ENCODE assay signal across 12 mouse cellular contexts in genomic region chr11:113654561-113655270, GRCm38 (mm10). TPM values are rescaled to one million over a fixed set of nuclear protein-coding genes. Genes with fewer than 3 reads are reported as not detected.
DNase-seq lines count a peak whose midpoint lies in the region; ATAC-seq lines count a peak whose summit lies in the region.
"Had no signal": no experiment of that assay in that cellular context is flagged by ENCODE, and none has a peak within 500 bp of the region (broad histone marks: within the 10 kb centered on the region; RNA-seq: fewer than 3 reads in every experiment).

No protein-coding gene starts in this region.

- no peak overlapping the region for H3K4me2 ChIP-seq in hindbrain, embryonic 14.5 days (replicated peaks)
- H3K4me2 ChIP-seq: heart, embryonic 11.5 days; liver, embryonic 15.5 days had no signal

- H3K4me3 ChIP-seq in hindbrain, embryonic 14.5 days (replicated peaks; ENCODE audit: low read length), result no peak overlapping the region
- no peak overlapping the region for H3K4me3 ChIP-seq in hindbrain, embryonic 10.5 days
- H3K4me3 ChIP-seq: liver, embryonic 15.5 days had no signal

- no peak for ATAC-seq in hindbrain, embryonic 14.5 days (ENCODE audit: low FRiP score)
- ATAC-seq: midbrain, embryonic 16.5 days had no signal

- intact Hi-C loops in heart, postnatal 25 days (cut with DNase I), result no loop called here

- H3K4me1 ChIP-seq in hindbrain, embryonic 14.5 days (replicated peaks; ENCODE audit: control insufficient read depth, insufficient read depth, low read length), result peaks cover 13% of the 10 kb centered on the region
- H3K4me1 ChIP-seq in hindbrain, embryonic 10.5 days (replicated peaks), result peaks cover 55% of the 10 kb centered on the region

- no peak overlapping the region for H3K27ac ChIP-seq in hindbrain, embryonic 14.5 days
- H3K27ac ChIP-seq in hindbrain, embryonic 10.5 days, result no peak overlapping the region
- H3K27ac ChIP-seq: liver, embryonic 15.5 days had no signal

- H3K27me3 ChIP-seq in hindbrain, embryonic 14.5 days (ENCODE audit: control insufficient read depth, insufficient read depth, low read length), result no peaks in the 10 kb centered on the region
- H3K27me3 ChIP-seq in hindbrain, embryonic 10.5 days (ENCODE audit: insufficient read depth, poor library complexity, severe bottlenecking), result no peaks in the 10 kb centered on the region
- H3K27me3 ChIP-seq: liver, embryonic 15.5 days had no signal

- H3K9me3 ChIP-seq in hindbrain, embryonic 14.5 days (ENCODE audit: control insufficient read depth, low read length), result no peaks in the 10 kb centered on the region
- no peaks in the 10 kb centered on the region for H3K9me3 ChIP-seq in hindbrain, embryonic 10.5 days
- H3K9me3 ChIP-seq: liver, embryonic 15.5 days had no signal

- no peak overlapping the region for H3K9ac ChIP-seq in hindbrain, embryonic 14.5 days
- H3K9ac ChIP-seq: liver, embryonic 15.5 days had no signal

- 83% methylated on average over 18 of the region's 18 CpGs for WGBS in hindbrain, embryonic 14.5 days
- 84% methylated on average over 18 of the region's 18 CpGs for WGBS in hindbrain, embryonic 10.5 days

- DNase-seq in hindbrain, embryonic 14.5 days (ENCODE audit: low spot score), result peak; percentile 42
- no peak for DNase-seq in hindbrain, embryonic 10.5 days (ENCODE audit: low spot score)
- peak; percentile 53 for DNase-seq in right cerebral cortex, postnatal 25 days
- DNase-seq in right cerebral cortex, postnatal 14 days, result no peak
- DNase-seq in forelimb bud, embryonic 11.5 days (ENCODE audit: low read depth, low spot score), result peak; percentile 72
- no peak for DNase-seq in adipocyte (ENCODE audit: low spot score)
- no peak for DNase-seq in heart, postnatal 25 days (ENCODE audit: low spot score)
- DNase-seq: kidney, postnatal 25 days; thymus, postnatal 36 days had no signal

- peaks cover 78% of the 10 kb centered on the region for H3K36me3 ChIP-seq in hindbrain, embryonic 14.5 days (replicated peaks; ENCODE audit: control insufficient read depth, insufficient read depth)
- peaks cover 88% of the 10 kb centered on the region for H3K36me3 ChIP-seq in hindbrain, embryonic 10.5 days

RNA-seq across cellular contexts. Expression of gene Slc39a11, which starts 4.8 kb away (rescaled TPM):
- polyA plus RNA-seq in hindbrain, embryonic 14.5 days (2014; fragmentation: Nextera tagmentation; extraction: Ambion mirVana), result 25.5 and 30.2 TPM in 2 replicates
- 21.5 and 25.3 TPM in 2 replicates for polyA plus RNA-seq in hindbrain, embryonic 10.5 days (2016; fragmentation: Nextera tagmentation; extraction: Ambion mirVana)
- 1 to 10 TPM; 2.7 to 3.8 TPM for total RNA-seq in heart, postnatal 25 days (2021)

RNA-seq across cellular contexts. Expression of gene Cog1, which starts 5.7 kb away (rescaled TPM):
- 38.0 and 41.9 TPM in 2 replicates for polyA plus RNA-seq in hindbrain, embryonic 14.5 days (2014; fragmentation: Nextera tagmentation; extraction: Ambion mirVana)
- 32.1 and 40.3 TPM in 2 replicates for polyA plus RNA-seq in hindbrain, embryonic 10.5 days (2016; fragmentation: Nextera tagmentation; extraction: Ambion mirVana)
- 10 to 100 TPM; 16.4 to 17.1 TPM for total RNA-seq in heart, postnatal 25 days (2021)

RNA-seq across cellular contexts. Expression of gene Fam104a, which starts 29.2 kb away (rescaled TPM):
- 42.3 and 43.7 TPM in 2 replicates for polyA plus RNA-seq in hindbrain, embryonic 14.5 days (2014; fragmentation: Nextera tagmentation; extraction: Ambion mirVana)
- polyA plus RNA-seq in hindbrain, embryonic 10.5 days (2016; fragmentation: Nextera tagmentation; extraction: Ambion mirVana), result 58.8 TPM in 2 replicates
- total RNA-seq in heart, postnatal 25 days (2021), result 10 to 100 TPM; 13.9 to 15.0 TPM

RNA-seq across cellular contexts. Expression of gene D11Wsu47e, which starts 29.5 kb away (rescaled TPM):
- polyA plus RNA-seq in hindbrain, embryonic 14.5 days (2014; fragmentation: Nextera tagmentation; extraction: Ambion mirVana), result 22.2 and 24.2 TPM in 2 replicates
- 25.8 and 27.3 TPM in 2 replicates for polyA plus RNA-seq in hindbrain, embryonic 10.5 days (2016; fragmentation: Nextera tagmentation; extraction: Ambion mirVana)
- 1 to 10 TPM; 6.0 to 7.1 TPM for total RNA-seq in heart, postnatal 25 days (2021)

RNA-seq across cellular contexts. Expression of gene Sstr2, which starts 35.6 kb away (rescaled TPM):
- 19.4 and 23.9 TPM in 2 replicates for polyA plus RNA-seq in hindbrain, embryonic 14.5 days (2014; fragmentation: Nextera tagmentation; extraction: Ambion mirVana)
- 18.7 and 30.4 TPM in 2 replicates for polyA plus RNA-seq in hindbrain, embryonic 10.5 days (2016; fragmentation: Nextera tagmentation; extraction: Ambion mirVana)
- not detected for total RNA-seq in heart, postnatal 25 days (2021)

Comparison
In these comparisons a context has a peak if more than half of its experiments do, and no peak if none do; other contexts are left out.
1. DNase-seq: peak in hindbrain, embryonic 14.5 days (single experiment), right cerebral cortex, postnatal 25 days (single experiment) and forelimb bud, embryonic 11.5 days (single experiment); none in hindbrain, embryonic 10.5 days (single experiment), right cerebral cortex, postnatal 14 days (single experiment), adipocyte (single experiment) and heart, postnatal 25 days (single experiment).